16 mouse cellular contexts compared by ENCODE assay signal in the genomic region with DNA sequence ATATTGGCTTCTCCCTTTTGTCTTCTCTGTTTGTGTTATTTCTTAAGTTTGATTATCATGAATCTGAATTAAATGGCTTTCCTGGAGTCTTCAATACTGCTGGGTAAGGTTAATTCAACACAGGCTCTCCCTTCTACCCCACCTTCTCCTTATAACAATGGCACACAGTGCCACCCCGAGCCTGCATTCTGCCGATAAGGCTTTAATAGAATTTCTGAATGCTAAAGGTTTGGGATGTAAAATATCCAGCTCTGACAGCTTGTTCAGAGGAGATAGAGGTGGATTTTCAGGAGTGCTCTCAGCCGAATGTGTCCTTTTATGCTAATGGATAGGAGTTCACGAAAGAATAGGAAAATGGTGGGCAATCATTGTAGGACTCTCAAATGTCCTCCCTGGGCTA. TPM values are rescaled to one million over a fixed set of nuclear protein-coding genes. Genes with fewer than 3 reads are reported as not detected.
DNase-seq lines count a peak whose midpoint lies in the region; ATAC-seq and TF ChIP-seq lines count a peak whose summit lies in the region.
"Had no signal": no experiment of that assay in that cellular context is flagged by ENCODE, and none has a peak within 500 bp of the region (broad histone marks: within the 10 kb centered on the region; RNA-seq: fewer than 3 reads in every experiment).

No protein-coding gene starts in this region.

- peak overlapping the region; percentile 89 for H3K27ac ChIP-seq in hindbrain, embryonic 10.5 days
- H3K27ac ChIP-seq in midbrain, embryonic 12.5 days (replicated peaks) = peak overlapping the region; percentile 97
- H3K27ac ChIP-seq in olfactory bulb, adult 2 months (ENCODE audit: insufficient read depth, low read depth, low read length) = 0 out of 2 replicates have a peak overlapping the region, but pooled peaks have one; percentile 8
- H3K27ac ChIP-seq in left cerebral cortex, adult 2 months = no peak overlapping the region
- H3K27ac ChIP-seq: embryonic facial prominence, embryonic 12.5 days; kidney, embryonic 15.5 days had no signal

- TF ChIP-seq POLR2A in olfactory bulb, adult 2 months (IDR thresholded peaks at IDR 0.05; ENCODE audit: insufficient read depth, low read depth, low read length) = no peak

- peak overlapping the region; percentile 68; the same call in 1 of the 2 replicates for H3K9ac ChIP-seq in midbrain, embryonic 12.5 days (replicated peaks)
- H3K9ac ChIP-seq: embryonic facial prominence, embryonic 12.5 days; heart, embryonic 12.5 days; kidney, embryonic 15.5 days had no signal

- H3K4me2 ChIP-seq in midbrain, embryonic 12.5 days (replicated peaks) = peak overlapping the region; percentile 62
- H3K4me2 ChIP-seq: embryonic facial prominence, embryonic 12.5 days; heart, embryonic 12.5 days; kidney, embryonic 15.5 days had no signal

- WGBS in hindbrain, embryonic 10.5 days = 77% methylated on average over 4 of the region's 4 CpGs
- 45% methylated on average over 4 of the region's 4 CpGs for WGBS in midbrain, embryonic 12.5 days
- WGBS in olfactory bulb, adult 2 months = 45% methylated on average over 4 of the region's 4 CpGs

- H3K4me1 ChIP-seq in hindbrain, embryonic 10.5 days (replicated peaks) = peaks cover 60% of the 10 kb centered on the region
- peaks cover 58% of the 10 kb centered on the region for H3K4me1 ChIP-seq in midbrain, embryonic 12.5 days
- peaks cover 15% of the 10 kb centered on the region for H3K4me1 ChIP-seq in olfactory bulb, adult 2 months (ENCODE audit: control insufficient read depth, insufficient read depth, low read length)
- H3K4me1 ChIP-seq: heart, embryonic 12.5 days; kidney, embryonic 15.5 days; megakaryocyte, embryonic 14.5 days had no signal

- no peak for TF ChIP-seq CTCF in olfactory bulb, adult 2 months (IDR thresholded peaks at IDR 0.05; ENCODE audit: insufficient read depth, low read depth, low read length)
- no peak for TF ChIP-seq CTCF in left cerebral cortex, adult 2 months (IDR thresholded peaks at IDR 0.05)

- H3K4me3 ChIP-seq in hindbrain, embryonic 10.5 days = peak overlapping the region; percentile 54
- peak overlapping the region; percentile 44 for H3K4me3 ChIP-seq in midbrain, embryonic 12.5 days
- H3K4me3 ChIP-seq in olfactory bulb, adult 2 months (ENCODE audit: insufficient read depth, low read depth, low read length) = no peak overlapping the region
- no peak overlapping the region for H3K4me3 ChIP-seq in left cerebral cortex, adult 2 months
- H3K4me3 ChIP-seq: embryonic facial prominence, embryonic 12.5 days; heart, embryonic 12.5 days; kidney, embryonic 15.5 days; megakaryocyte, embryonic 14.5 days had no signal

- ATAC-seq in midbrain, embryonic 12.5 days (ENCODE audit: low FRiP score, low read depth) = no peak

- no peaks in the 10 kb centered on the region for H3K9me3 ChIP-seq in hindbrain, embryonic 10.5 days
- H3K9me3 ChIP-seq in midbrain, embryonic 12.5 days = no peaks in the 10 kb centered on the region
- H3K9me3 ChIP-seq: embryonic facial prominence, embryonic 12.5 days; heart, embryonic 12.5 days; kidney, embryonic 15.5 days; megakaryocyte, embryonic 14.5 days had no signal

- H3K36me3 ChIP-seq in hindbrain, embryonic 10.5 days = no peaks in the 10 kb centered on the region
- H3K36me3 ChIP-seq in midbrain, embryonic 12.5 days = no peaks in the 10 kb centered on the region
- H3K36me3 ChIP-seq: embryonic facial prominence, embryonic 12.5 days; heart, embryonic 12.5 days; kidney, embryonic 15.5 days had no signal

- peak; percentile 21 for DNase-seq in heart, adult 11 months
- DNase-seq in heart, postnatal 36 days = no peak
- DNase-seq in hindbrain, embryonic 10.5 days (ENCODE audit: low spot score) = no peak
- DNase-seq in adrenal gland, adult 2 months = no peak
- no peak for DNase-seq in adrenal gland, postnatal 10 days
- no peak for DNase-seq in left cerebral cortex, adult 2 months (ENCODE audit: extremely low spot score in 1 of 2, low spot score in 2 of 2)
- DNase-seq: gastrocnemius, postnatal 36 days; layer of hippocampus, adult 9-11 months had no signal

- H3K27me3 ChIP-seq in hindbrain, embryonic 10.5 days (ENCODE audit: insufficient read depth, poor library complexity, severe bottlenecking) = no peaks in the 10 kb centered on the region
- no peaks in the 10 kb centered on the region for H3K27me3 ChIP-seq in midbrain, embryonic 12.5 days

- intact Hi-C loops in heart, postnatal 36 days (cut with DNase I) = no loop called here
- intact Hi-C loops in left cerebral cortex, adult 2 months (cut with DNase I) = no loop called here

RNA-seq across cellular contexts. Expression of a gene that starts 2.1 kb away (rescaled TPM):
- total RNA-seq in heart, postnatal 36 days (2021) = not detected
- 18.3 and 33.0 TPM in 2 replicates for polyA plus RNA-seq in hindbrain, embryonic 10.5 days (2016; fragmentation: Nextera tagmentation; extraction: Ambion mirVana)
- 66.4 and 76.0 TPM in 2 replicates for polyA plus RNA-seq in midbrain, embryonic 12.5 days (2016; fragmentation: Nextera tagmentation; extraction: Ambion mirVana)
- not detected in 2 replicates for polyA plus RNA-seq in olfactory bulb, adult 2 months (2012; ENCODE audit: insufficient read depth, insufficient read length, low replicate concordance, missing spikeins)
- total RNA-seq in adrenal gland, adult 2 months (2021) = 1 to 10 TPM; 2.6 to 5.0 TPM
- 0.91 and 0.99 TPM in 2 replicates for polyA plus RNA-seq in adrenal gland, adult 2 months (2012; rRNA removed)
- 1 to 10 TPM; 6.4 to 8.0 TPM for total RNA-seq in adrenal gland, postnatal 10 days (2021)
- total RNA-seq in left cerebral cortex, adult 2 months (2021) = 10 to 100 TPM; 17.9 to 19.6 TPM
- total RNA-seq: gastrocnemius, postnatal 36 days; hematopoietic stem cell, adult 5-6 weeks; liver, adult 2 months had no signal
- polyA plus RNA-seq: liver, adult 2 months had no signal

RNA-seq across cellular contexts. Expression of a gene that starts 50.4 kb away (rescaled TPM):
- total RNA-seq in heart, postnatal 36 days (2021) = not detected
- polyA plus RNA-seq in hindbrain, embryonic 10.5 days (2016; fragmentation: Nextera tagmentation; extraction: Ambion mirVana) = 5.6 and 17.3 TPM in 2 replicates
- polyA plus RNA-seq in midbrain, embryonic 12.5 days (2016; fragmentation: Nextera tagmentation; extraction: Ambion mirVana) = 41.8 and 42.5 TPM in 2 replicates
- not detected in 2 replicates for polyA plus RNA-seq in olfactory bulb, adult 2 months (2012; ENCODE audit: insufficient read depth, insufficient read length, low replicate concordance, missing spikeins)
- total RNA-seq in adrenal gland, adult 2 months (2021) = 1 to 10 TPM; 1.0 to 3.7 TPM
- polyA plus RNA-seq in adrenal gland, adult 2 months (2012; rRNA removed) = 1.3 and 1.6 TPM in 2 replicates
- total RNA-seq in adrenal gland, postnatal 10 days (2021) = 1 to 10 TPM; 1.3 to 2.4 TPM
- 10 to 100 TPM; 48.7 to 53.2 TPM for total RNA-seq in left cerebral cortex, adult 2 months (2021)
- total RNA-seq: gastrocnemius, postnatal 36 days; hematopoietic stem cell, adult 5-6 weeks; liver, adult 2 months had no signal

Comparison
In these comparisons a context has a peak if more than half of its experiments do, and no peak if none do; other contexts are left out.
1. H3K4me3 ChIP-seq: peak in hindbrain, embryonic 10.5 days (single experiment) and midbrain, embryonic 12.5 days (single experiment); none in olfactory bulb, adult 2 months (single experiment) and left cerebral cortex, adult 2 months (single experiment).
2. RNA of a gene that starts 50.4 kb away (total RNA-seq): 48.7 to 53.2 TPM in left cerebral cortex, adult 2 months; 1.0 to 3.7 TPM in adrenal gland, adult 2 months, 1.3 to 2.4 TPM in adrenal gland, postnatal 10 days and not detected in heart, postnatal 36 days; every median in the first group is over 10 times any median in the second.